Mouse (Mus musculus): ENCODE data around the gene Gm28308.

Gene Gm28308

DNA sequence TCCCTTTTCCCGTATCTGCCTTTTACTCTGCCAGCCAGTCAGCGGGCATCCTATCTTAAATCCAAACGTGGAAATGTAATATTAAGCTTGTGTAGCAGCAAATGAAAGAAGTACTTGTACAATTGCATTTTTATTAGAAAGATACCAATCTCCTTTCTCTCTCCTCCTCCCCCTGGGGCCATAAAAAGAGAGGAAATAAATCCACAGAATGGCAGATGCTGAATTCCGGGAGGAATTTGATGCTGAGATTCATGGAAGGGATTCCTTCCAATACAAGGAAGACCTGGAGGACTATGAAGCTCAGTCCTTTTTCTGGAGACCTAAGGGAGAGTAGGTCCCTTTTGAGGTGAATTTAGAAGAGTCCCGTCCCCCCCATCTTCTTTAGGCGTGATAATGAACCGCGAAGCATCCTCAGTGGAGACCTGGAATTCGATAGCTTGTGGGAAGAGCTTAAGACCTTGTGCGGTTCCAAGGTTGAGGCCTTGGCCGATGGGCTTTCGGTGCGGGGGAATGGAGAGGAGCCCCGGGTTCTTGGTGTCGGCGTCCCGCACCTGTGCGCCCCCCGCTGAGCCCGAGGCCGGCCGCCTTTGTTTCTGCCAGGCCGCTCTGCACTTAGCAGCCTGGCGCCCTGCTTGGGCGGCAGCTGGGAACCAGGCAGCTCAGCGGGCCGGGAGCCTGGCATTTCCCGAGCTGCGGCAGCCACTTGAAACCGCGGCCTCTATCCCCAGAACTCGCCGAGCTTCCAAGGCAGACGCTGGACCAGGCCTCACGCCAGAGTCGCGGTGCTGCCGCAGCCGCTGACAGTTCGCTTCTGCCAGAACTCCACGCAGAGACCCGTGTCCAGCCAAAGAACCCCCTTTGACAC is 44.7 kb downstream of the Gm28308 start:
- peak; percentile 51 for DNase-seq (ENCODE audit: low read depth, low spot score)

DNA sequence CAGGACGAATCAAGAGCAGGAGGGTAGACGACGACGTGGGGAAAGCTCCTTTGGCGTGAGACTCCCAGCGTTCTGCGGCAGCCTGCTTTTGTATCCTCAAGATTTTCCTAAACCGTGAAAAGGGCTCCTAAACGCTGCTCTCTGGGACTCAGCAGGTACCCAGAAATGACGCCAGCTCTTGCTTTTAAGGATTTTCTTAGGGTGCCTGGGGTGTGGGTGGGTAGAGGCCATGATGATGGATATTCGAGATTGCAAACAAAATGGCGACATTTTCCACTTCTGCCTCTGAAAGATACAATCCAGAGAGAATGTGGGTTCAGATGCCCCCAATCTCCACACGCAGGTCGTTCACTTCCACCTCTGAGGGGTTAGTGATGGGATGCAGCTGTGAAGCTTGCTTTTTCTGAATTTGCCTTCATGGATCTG is 45.4 kb downstream of the Gm28308 start:
- DNase-seq (ENCODE audit: low read depth, low spot score): no peak

DNA sequence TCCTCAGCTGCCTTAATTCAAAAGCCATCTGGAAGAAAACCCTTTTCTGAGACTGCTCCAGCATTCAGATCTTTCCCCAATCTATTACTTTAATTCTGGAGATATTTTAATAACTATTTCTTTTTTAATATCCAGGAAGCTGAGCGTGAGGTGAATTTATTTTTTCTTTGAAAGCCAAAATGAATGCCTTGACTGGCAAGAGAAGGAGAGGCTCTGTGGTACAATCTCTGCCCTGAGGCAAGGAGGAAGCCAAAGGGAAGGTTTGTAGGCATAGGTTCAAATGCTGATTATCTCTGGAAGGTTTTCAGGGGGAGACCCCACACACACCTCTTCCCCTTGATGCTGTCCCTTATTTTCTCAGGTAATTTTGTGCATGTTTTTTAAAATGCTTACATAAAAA is 46.0 kb downstream of the Gm28308 start:
- DNase-seq (ENCODE audit: low read depth, low spot score): no peak

DNA sequence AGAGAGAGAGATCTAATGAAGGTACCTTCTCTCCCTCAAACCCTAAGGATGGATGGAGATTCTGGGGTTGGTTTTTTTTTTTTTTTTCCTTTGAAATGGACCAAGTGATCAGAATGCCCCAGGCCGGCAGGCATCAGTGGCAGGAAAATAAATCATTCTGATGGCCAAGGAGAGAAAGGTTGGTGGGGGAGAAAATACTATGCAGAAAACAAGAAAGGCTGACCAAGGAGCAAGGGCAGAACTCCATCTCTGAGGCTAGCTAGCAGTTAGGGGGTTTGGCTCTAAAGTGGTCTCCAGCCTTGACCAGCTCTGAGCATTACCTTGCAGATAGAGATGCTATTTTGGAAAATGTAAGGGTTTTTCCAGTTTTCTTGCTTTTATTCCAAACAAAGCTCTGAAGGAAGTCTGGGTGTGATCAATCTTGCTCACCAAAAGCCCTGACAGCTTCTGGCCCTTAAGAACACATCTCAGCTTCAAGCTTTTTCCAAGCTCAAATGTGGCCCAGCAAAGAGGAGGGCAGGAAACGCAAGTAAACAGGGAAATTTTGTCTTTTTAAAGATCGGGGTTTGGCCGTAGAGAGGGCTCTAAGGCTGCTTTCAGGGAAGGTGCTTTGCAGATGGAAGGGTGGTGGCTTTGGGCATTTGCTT is 46.6 kb downstream of the Gm28308 start:
- no peak for DNase-seq (ENCODE audit: low read depth, low spot score)

DNA sequence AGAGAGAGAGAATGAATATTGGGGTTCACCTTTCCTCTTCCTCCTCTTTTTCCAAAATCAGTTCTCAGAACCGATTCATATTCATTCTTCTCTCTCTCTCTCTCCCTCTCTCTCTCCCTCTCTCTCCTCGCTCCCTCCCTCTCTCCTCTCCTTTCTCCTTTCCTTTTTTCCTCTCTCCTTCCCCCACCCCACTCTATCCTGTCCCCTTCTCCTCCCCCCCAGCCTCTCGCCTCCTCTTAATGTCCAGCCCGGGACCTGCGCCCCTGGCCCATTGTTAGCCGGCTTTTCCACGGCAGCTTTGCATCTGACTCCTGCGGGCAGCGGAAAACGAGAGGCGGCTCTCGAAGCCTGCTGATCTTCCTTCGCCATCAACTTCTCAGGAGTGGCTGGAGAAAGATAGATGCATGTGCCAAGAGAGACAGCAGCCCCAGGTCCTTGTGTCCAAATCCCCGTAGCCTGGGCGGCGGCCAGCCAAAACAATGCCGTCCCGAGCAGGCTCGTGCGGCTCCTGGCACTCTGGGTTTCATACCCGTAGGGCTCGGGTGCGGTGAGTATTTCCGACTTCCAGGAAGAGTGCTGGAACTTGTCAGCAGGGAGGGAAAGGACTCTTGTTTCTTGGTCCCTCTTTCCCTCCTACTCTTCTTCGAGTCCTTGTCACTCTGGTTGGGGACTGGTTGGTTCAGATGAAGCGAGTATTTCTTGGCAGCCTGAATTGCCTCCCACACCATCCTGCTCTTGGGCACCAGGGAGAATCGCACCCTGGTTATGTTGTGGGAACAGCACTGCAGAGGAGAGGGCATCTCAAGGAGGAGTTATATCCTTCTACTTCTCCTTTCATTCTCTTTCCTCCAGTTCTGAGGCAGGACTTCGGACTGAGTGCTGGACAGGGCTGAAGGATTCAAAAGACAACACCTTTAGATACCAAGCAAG is 47.4 kb downstream of the Gm28308 start:
- DNase-seq (ENCODE audit: low read depth, low spot score): peak; percentile 61

DNA sequence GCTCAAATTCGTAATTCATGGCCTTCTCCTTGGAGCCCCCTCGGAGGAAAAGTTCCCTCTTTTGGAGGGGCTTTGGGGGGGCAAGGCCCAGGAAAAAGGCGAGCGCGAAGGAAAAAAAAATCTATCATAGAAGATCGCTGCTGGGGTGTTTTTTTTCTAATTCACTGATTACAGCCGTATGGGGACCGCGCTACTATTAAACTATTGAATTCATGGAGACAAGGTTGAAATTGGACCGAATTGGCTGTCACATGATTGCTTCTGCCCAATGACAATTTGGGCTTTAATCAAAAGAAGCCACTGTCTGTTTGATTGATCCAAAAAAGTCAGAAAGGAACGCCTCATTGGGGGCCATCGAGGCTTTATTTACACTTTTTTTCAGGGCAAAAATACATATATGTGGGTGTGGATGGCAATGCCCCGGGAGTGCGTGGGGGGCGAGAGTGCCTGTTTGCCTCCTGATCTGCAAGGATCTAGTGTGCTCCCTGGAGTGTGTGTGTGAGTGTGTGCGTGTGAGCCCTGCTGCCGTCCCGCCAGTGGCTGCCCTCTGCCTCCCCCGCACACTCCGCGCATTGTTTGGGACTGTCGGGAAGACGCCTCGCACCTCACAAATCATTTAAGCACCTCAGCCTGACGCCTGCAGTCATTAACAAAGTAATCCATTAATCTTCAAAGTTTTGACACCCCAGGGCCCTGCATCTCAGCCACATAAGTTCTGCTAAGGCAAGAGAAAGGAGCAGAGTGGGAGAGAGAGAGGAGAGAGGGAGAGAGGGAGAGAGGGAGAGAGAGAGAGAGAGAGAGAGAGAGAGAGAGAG is 48.3 kb downstream of the Gm28308 start, which contains the start of gene Hoxa2:
Gene Hoxa2, minus strand, starts transcription at position 206 of the 815 bp plus-strand sequence.
- DNase-seq (ENCODE audit: low read depth, low spot score): peak; percentile 59

DNA sequence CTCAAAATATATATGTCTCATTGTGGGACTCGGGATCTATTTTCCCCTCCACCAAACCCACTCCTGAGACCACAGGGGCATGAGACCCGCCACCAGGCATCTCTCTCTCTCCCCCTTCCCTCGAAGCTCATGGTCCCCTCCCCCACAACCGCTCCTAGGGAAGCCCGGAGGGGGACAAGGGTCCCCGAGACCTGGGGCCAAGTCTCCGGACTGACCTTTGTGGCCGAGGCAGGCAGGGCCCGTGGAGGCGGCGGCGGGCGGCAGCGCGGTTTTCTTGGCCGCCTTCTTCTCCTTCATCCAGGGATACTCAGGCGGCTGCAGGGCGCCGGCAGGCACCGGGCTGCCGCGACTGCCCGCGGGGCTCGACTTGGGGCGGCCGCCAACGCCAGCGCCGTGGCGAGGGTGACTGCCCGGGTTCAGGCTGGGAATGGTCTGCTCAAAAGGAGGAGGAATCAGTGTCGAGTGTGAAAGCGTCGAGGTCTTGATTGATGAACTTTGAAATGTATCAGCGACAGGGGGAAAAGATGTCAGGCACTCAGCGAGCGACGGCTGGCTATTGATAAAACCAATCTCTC is 49.0 kb downstream of the Gm28308 start:
- DNase-seq (ENCODE audit: low read depth, low spot score): no peak

DNA sequence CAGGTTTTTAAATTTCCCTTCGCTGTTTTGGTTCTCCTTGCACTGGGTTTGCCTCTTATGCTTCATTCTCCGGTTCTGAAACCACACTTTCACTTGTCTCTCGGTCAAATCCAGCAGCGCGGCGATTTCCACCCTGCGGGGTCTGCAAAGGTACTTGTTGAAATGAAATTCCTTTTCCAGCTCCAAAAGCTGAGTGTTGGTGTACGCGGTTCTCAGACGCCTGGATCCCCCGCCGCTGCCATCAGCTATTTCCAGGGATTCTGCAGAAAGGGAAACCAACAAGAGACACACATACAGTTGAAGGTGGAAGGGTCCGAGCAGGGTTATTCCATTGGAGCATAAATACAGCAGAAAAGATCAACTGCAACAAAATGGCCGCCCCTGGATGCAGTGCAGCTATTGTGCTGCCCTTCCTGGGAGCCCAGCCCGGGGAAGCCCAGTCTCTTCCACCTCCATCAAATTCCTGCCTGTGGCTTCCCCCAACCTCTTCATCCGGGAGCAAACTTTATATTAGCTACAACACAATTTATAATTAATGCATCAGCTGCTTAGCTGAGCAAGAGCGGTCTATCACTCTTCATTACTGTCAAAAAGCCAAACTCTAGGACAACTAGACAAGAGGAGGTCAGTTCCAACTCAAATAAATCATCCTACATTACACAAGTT is 49.6 kb downstream of the Gm28308 start:
- DNase-seq (ENCODE audit: low read depth, low spot score): no peak

DNA sequence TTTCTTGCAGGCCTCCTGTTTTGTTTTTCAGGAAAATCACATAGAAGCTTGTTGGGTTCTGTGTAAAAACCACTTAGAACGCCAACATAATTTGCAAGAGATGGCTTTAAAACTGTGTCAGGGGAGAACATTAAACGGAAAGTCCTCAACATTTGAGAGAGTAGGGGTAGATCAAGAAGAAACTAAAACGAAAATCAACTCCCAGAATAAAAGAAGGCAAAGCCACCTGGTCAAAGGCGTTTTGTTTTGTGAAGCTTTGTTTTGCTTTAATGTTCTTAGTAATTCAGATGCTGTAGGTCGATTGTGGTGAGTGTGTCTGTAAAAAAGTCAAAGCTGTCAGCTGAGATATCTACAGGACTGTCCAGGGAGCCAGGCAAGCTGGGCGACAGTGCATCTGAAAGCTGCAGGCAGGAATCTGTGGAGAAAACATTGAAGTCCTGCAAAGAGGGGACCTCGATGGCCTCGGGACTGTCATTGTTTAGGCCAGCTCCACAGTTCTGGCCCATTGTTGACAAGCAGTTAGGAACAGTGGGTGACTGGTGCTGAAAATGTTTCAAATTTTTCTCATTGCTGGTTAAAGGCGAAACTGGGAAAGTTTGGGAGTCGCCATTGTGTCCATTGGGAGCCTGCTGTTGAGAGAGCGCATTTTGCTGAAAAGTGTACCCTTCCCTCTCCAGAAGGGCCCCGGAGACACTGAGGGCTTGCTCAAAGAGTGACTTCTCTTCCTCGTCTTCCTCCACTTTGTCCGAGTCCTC is 50.4 kb downstream of the Gm28308 start:
- DNase-seq (ENCODE audit: low read depth, low spot score): peak; percentile 49

DNA sequence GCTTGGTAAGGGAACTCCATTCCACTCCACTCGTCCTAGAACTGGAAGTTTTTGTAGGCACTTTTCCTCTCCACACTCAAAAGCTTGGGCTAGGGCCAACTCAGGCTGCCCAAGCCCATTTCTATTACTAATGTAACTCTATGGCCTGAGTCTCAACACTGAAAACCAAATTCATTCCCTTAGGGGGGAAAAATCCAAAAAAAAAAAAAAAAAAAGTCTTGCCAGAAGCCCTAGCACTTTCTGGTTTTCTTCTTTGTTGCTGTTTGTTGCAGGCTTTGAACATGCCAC is 51.1 kb downstream of the Gm28308 start:
- DNase-seq (ENCODE audit: low read depth, low spot score): no peak

DNA sequence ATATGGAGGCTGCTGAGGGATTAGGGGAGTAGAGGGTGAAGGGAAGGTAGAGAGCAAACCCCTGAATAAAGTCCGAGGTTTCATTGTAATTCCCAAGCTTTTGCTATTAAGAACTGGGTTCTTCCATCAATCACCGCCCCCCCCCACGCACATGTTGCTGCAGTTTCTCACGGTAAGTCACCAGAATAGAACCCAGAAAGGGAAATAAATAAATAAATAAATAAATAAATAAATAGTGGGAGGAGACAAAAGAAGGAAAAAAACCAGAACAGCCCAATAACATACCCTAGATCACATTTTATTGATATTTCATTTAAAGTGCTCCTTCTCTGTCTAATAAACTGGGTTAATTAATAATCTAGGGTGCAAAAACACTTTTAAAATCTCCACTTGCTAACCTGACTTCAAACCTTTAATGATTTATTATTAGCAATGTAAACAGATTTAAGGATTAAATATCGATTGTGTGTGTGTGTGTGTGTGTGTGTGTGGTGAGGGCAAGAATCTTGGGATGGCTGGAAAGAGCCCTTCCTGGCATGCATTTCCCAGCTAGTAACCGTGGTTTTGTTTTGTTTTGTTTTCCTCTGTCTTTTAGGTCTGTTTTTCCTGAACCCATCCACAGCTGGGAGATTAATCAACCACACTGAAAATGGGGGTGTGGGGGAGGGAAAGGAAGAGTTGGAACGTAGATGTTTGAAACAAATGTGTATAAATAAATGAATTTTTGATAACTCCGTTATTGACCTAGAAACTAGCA is 51.6 kb downstream of the Gm28308 start:
- no peak for DNase-seq (ENCODE audit: low read depth, low spot score)

DNA sequence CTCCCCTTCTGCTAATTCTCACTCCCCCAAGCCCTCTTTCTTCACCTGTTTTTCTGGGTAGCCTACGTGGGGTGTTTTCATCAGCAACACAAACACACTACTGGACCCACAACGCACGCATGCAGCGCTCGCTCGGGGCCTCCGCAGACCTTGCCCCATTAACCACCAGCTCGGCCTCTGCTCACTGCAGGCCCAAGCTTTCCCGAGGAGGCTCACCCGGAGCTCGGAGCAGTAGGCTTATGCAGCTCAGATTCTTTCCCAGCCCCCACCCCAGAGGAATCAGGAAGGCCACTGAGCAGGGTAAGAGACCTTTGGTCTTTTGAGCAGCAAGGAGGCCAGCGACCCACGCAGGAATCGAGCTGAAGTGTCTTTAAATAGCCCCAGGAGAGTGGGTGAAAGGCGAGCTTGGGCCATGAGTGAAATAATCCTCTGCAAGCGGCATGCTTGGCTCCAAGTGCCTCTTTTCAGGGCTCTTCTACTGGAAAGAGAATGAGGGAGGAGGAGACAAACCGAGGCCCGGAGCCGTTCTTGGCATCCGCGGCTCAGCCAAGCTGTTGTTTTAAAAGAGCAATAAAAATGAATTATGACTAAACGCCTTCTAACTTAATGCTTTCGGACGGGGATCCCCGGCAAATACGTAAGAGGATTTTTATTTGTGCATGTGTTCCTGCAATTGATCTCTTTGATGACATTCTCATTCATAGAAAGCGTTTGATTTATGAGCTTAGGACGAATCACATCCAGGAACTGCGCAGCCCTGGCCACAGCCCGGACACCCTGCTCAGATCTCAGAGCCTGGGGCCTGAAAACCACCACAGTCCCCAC is 52.4 kb downstream of the Gm28308 start:
- DNase-seq (ENCODE audit: low read depth, low spot score): no peak

DNA sequence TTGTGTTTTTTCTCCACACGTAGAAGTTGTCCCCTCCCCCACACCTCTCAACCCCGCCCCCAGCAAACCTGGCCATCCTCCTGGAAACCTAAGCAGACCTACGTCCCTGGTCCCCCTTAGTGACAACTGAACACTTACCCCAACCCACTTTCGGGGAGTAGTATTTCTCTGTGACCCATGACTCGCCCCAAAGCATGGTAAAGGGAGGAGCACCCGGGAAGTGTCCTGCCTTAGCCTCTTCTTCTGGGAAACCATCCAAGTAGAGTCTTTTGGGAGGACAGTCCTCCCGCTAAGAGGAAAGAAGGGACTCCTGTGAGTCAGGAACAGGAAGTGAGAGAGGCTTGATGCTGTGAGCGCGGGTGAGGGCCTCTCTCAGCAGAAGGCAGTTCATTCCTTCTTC is 53.2 kb downstream of the Gm28308 start:
- no peak for DNase-seq (ENCODE audit: low read depth, low spot score)

DNA sequence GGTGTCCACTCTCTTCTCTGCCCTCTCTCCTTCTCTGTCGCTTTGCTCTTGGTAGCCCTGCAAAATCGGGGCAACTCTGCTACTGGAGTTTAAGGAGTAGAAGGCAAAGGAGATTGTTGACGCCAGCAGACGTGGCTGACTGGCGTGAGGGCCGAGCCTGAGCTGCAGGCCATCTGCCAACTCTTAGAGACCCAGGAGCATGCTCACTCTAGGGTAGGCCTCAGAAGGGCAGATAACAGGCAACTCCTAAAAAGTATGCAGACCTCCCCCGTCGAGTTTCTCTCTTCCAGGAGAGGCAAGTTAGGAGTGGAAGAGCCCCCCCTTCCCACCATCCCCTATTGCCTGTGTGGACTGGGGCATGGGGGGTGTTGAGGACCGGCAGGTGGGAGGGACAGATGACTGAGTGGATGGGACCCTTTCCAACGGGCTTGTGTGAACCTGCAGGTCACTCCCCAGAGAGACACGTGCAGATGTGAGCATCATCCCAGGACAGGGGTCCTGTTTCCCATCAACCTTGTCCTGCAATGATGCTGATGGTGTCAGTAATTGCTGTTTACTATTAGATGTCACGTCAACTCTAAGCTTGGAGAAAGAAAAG is 53.9 kb downstream of the Gm28308 start:
- DNase-seq (ENCODE audit: low read depth, low spot score): no peak

DNA sequence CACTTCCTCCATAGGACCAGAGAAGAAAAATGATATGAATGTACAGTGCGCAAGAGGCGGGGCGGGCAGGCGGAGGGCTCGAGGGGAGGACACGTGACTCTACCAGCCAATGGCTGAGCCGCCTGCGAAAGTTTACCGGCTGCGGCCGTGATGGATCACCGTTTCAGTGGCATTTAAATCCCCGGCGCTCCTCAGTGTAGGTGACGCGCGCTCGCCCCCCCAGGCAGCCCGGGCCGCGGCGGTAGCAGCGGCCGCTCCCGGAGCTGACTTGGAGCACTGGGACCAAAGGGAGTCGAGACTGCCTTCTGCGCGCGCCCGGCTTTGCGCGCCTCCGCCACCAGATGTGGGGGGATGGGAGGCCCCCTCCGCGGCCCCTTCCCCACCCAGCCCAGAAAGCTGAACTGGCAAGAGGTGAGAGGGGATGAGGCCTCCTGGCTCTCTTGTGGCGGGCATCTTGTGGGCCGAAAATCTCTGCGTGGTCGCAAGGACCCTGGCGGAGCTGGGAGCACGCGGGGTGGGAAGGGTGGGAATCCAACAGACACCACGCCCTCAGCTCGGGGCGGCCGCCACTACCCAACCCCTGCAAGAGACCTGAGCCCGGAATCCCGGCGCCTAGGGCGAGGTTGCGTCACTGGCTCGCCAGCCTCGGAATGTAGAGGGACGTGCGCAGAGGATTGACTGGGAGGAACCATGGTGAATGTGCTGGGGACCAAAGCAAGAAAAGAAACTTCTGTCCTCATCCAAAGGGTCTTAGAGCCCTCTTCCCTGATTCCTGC is 54.7 kb downstream of the Gm28308 start, which contains the start of gene Hoxa1:
Gene Hoxa1, minus strand, starts transcription at position 42 of the 776 bp plus-strand sequence.
- DNase-seq (ENCODE audit: low read depth, low spot score): peak; percentile 93

DNA sequence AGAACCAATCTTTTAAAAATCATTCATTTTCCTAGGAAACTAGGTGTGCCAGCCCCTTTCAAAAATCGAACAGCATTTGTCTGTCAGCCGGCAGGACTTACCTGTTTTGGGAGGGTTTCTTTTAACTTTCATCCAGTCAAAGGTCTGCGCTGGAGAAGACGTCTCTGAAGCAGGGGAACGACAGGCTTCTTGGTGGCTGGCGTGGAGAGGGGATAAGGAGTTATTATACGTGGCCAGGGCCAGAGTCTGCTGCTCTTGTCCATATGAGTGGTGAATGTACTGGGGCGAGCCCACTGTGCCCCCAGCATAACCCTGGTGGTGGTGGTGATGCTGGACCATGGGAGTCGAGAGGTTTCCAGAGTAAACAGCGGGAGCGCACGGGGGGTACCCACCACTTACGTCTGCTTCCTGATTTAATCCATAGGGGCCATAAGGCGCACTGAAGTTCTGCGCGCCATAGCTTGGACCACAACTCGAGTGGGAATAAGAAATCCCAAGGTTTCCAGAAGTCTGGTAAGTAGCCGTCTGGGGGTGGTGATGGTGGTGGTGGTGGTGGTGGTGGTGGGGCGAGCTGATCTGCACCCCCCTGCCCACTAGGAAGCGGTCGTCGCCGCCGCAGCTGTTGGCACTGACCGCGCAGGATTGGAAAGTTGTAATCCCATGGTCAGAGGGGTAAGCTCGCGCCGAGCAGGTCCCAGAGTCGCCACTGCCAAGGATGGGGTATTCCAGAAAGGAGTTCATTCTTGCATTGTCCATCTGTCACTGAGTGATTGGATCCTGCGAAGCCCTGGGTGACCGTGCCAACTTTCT is 55.5 kb downstream of the Gm28308 start:
- DNase-seq (ENCODE audit: low read depth, low spot score): no peak

Measured in ES-CJ7 (cell line).